Mouse (Mus musculus) limb, embryonic 15.5 days (tissue): ENCODE results near the gene Astn2. TPM values are rescaled to one million over a fixed set of nuclear protein-coding genes. Genes with fewer than 3 reads are reported as not detected.

Source experiments
- ATAC-seq: fragments of 200-750 bp; cut with Nextera tagmentation; 2 replicates; pipeline ENCODE4 v1.8.0; 2017; ENCODE audit warnings: low read depth, moderate TSS enrichment; ENCODE audit not compliant: insufficient number of reproducible peaks, low FRiP score, low TSS enrichment
- H3K27ac ChIP-seq: fragments of 300-500 bp; sonication (generic); 2 replicates; pipeline ENCODE4 v1.5.1; 2015; ENCODE audit warnings: moderate library complexity, mild to moderate bottlenecking, inconsistent platforms
- H3K27me3 ChIP-seq: fragments of 300-500 bp; sonication (generic); 2 replicates; pipeline ENCODE4 v1.6.1; 2015; ENCODE audit warnings: inconsistent platforms
- H3K36me3 ChIP-seq: fragments of 300-500 bp; sonication (generic); 2 replicates; pipeline ENCODE4 v1.6.1; 2015; ENCODE audit warnings: inconsistent platforms
- H3K4me1 ChIP-seq: fragments of 300-500 bp; sonication (generic); 2 replicates; pipeline ENCODE4 v1.6.1; 2015; ENCODE audit warnings: inconsistent platforms
- H3K4me2 ChIP-seq: fragments of 300-500 bp; sonication (generic); 2 replicates; pipeline ENCODE4 v1.6.1; 2015; ENCODE audit warnings: mild to moderate bottlenecking, inconsistent platforms
- H3K4me3 ChIP-seq: fragments of 300-500 bp; sonication (generic); 2 replicates; pipeline ENCODE4 v1.5.1; 2015; ENCODE audit warnings: mild to moderate bottlenecking, inconsistent platforms
- H3K9ac ChIP-seq: fragments of 300-500 bp; sonication (generic); 2 replicates; pipeline ENCODE4 v1.6.1; 2015; ENCODE audit warnings: inconsistent platforms
- H3K9me3 ChIP-seq: fragments of 300-500 bp; sonication (generic); 2 replicates; pipeline ENCODE4 v1.6.1; 2016; ENCODE audit warnings: inconsistent platforms
- WGBS: fragments of 180-500 bp; shearing (Covaris S2); methylation state at CpG from one replicate; pipeline ENCODE4 v1.1.7; 2015; 5-methylcytosine and 5-hydroxymethylcytosine counted together
- polyA plus RNA-seq: library from polyadenylated mRNA; unstranded; fragments of >200 nt; fragmentation: Nextera tagmentation; extraction: Ambion mirVana; gene quantifications from 2 replicates; pipeline ENCODE4 v1.2.1, GENCODE M21; 2015

The Astn2 gene
- polyA plus RNA-seq, 1 experiment from 2014 or later = 1.5 TPM

DNA sequence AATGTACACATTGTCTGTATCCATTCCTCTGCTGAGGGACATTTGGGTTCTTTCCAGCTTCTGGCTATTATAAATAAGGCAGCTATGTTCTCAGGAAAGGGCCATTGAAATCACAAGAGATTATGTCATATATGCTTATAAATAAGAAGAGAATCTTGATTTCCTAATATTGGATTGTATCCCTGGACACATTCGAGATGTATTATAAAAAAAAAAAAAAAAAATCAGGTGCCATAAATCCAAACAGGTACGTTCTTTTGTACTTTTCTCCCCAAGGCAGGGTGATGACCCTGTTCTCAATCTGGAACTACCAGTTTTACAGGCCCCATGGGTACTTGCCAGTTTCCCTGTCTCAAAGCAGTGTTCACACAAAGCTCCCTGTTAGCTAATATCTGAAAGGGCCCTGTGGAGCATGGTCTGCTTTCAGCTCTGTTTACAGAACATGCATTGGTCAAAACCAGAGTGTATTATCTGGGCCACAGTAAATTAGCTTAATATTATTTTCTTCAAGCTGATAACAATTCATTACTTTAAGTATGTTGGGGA, 530.1 kb downstream of the Astn2 start:
- ATAC-seq = no peak
- 52% methylated on average over 2 of the region's 2 CpGs for WGBS
- Histone ChIP-seq H3K4me1 (no peaks in the 10 kb centered on the region), H3K27ac (no peak overlapping the region), H3K4me2 (no peak overlapping the region), H3K4me3 (no peak overlapping the region), H3K9ac (no peak overlapping the region), H3K9me3 (no peaks in the 10 kb centered on the region), H3K36me3 (no peaks in the 10 kb centered on the region), H3K27me3 (no peaks in the 10 kb centered on the region)

DNA sequence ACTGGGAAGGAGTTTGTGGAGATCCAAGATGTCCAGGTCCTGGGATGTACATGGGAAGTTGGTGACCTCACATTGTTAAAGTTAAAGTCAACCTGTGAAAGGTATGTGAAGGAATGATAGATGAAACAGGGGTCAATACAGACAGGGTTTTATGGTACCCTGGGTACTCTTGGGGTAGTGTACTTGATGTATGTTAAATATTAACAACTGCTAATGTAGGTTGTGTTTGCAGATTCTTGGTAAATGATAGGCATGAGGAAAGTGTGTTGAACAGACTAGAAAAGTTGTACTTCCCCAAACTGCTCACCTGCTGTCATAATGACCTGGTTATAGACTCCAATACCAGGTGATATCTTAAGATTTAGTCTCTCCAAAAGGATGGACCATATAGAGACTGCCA, 539.9 kb downstream of the Astn2 start:
- Histone ChIP-seq H3K27me3 (no peaks in the 10 kb centered on the region), H3K4me3 (no peak overlapping the region), H3K9me3 (no peaks in the 10 kb centered on the region), H3K4me2 (no peak overlapping the region), H3K9ac (no peak overlapping the region), H3K4me1 (no peaks in the 10 kb centered on the region), H3K27ac (no peak overlapping the region), H3K36me3 (no peaks in the 10 kb centered on the region)
- ATAC-seq = no peak

DNA sequence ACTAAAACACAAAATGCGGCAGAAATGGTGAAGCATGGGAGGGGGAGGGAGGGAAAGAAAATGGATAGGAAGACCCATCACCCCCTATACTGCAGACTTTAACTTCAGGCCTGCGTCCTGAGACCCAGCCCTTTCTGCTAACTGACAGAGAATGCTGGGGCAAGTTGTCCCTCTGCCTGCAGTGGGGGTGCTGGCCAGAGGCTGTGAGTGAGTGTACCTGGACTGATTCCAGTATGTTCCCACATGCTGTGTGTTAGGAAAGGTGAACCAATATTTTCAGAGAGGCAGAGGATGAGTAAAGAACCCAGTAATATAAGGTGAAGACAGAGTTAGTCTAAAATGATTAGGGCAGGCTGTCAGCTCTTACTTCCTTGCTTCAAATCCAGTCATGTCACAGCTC, 561.2 kb downstream of the Astn2 start:
- no peak overlapping the region for H3K27ac ChIP-seq
- H3K27me3 ChIP-seq = no peaks in the 10 kb centered on the region
- H3K9me3 ChIP-seq = no peaks in the 10 kb centered on the region
- 72% methylated on average over 2 of the region's 2 CpGs for WGBS
- H3K4me3 ChIP-seq = no peak overlapping the region
- H3K9ac ChIP-seq = no peak overlapping the region
- H3K36me3 ChIP-seq = no peaks in the 10 kb centered on the region
- no peaks in the 10 kb centered on the region for H3K4me1 ChIP-seq
- no peak overlapping the region for H3K4me2 ChIP-seq
- no peak for ATAC-seq

GRCm38 (mm10) chr4:65839550-65840000, 564.8 kb downstream of the Astn2 start:
- Histone ChIP-seq H3K9ac (no peak overlapping the region), H3K4me3 (no peak overlapping the region), H3K27ac (no peak overlapping the region), H3K4me2 (no peak overlapping the region), H3K9me3 (no peaks in the 10 kb centered on the region), H3K36me3 (no peaks in the 10 kb centered on the region), H3K4me1 (no peaks in the 10 kb centered on the region), H3K27me3 (no peaks in the 10 kb centered on the region)
- 80% methylated on average over 9 of the region's 9 CpGs for WGBS
- no peak for ATAC-seq

DNA sequence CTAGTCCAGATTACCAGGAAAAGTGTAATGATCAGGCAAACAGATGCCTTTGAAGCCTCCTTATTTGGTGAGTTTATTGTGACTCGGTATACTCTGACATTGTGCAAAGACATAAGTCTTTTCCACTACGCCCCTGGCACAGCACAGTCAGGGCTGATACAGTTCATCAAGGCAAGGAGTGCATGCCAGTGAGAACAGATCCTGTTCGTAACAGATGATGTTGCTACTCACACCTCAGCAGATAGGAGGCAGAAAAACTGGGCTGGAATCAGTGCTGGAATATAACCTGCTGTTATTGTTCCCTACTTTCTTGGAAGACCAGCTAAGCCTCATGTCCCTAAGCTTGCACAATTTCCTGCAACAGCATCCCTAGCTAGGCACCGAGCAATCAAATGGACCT, 565.6 kb downstream of the Astn2 start:
- Histone ChIP-seq H3K27me3 (no peaks in the 10 kb centered on the region), H3K4me2 (no peak overlapping the region), H3K27ac (no peak overlapping the region), H3K4me3 (no peak overlapping the region), H3K9me3 (no peaks in the 10 kb centered on the region), H3K36me3 (no peaks in the 10 kb centered on the region), H3K9ac (no peak overlapping the region), H3K4me1 (no peaks in the 10 kb centered on the region)
- 78% methylated on average over 4 of the region's 4 CpGs for WGBS
- ATAC-seq = no peak

DNA sequence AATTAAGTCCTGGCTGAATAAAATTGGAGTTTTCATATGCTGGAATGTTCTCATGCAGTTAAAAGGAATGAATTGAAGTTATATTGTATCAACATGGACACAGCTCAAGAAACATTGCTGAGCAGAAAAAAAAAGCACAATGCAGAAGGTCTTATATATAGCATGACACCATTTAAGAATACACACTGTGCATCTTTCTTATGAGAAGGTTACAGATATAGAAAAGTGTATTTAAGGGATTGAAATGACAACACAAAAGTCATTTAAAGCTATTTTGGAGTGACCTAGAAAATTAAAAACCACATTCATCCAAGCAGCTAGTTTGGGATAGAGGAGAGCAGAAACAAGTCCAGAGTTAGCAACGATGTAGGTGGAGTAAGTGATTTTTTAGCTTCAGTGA, 571.4 kb downstream of the Astn2 start:
- Histone ChIP-seq H3K4me2 (no peak overlapping the region), H3K27me3 (no peaks in the 10 kb centered on the region), H3K9ac (no peak overlapping the region), H3K4me3 (no peak overlapping the region), H3K4me1 (no peaks in the 10 kb centered on the region), H3K36me3 (no peaks in the 10 kb centered on the region), H3K27ac (no peak overlapping the region), H3K9me3 (no peaks in the 10 kb centered on the region)
- WGBS = 88% methylated on average over 1 of the region's 1 CpGs
- no peak for ATAC-seq

GRCm38 (mm10) chr4:65831872-65832271, 572.5 kb downstream of the Astn2 start:
- no peaks in the 10 kb centered on the region for H3K27me3 ChIP-seq
- no peak overlapping the region for H3K9ac ChIP-seq
- no peaks in the 10 kb centered on the region for H3K9me3 ChIP-seq
- no peak for ATAC-seq
- WGBS = 80% methylated on average over 3 of the region's 3 CpGs
- H3K36me3 ChIP-seq = no peaks in the 10 kb centered on the region
- H3K27ac ChIP-seq = no peak overlapping the region
- no peaks in the 10 kb centered on the region for H3K4me1 ChIP-seq
- H3K4me2 ChIP-seq = no peak overlapping the region
- no peak overlapping the region for H3K4me3 ChIP-seq

DNA sequence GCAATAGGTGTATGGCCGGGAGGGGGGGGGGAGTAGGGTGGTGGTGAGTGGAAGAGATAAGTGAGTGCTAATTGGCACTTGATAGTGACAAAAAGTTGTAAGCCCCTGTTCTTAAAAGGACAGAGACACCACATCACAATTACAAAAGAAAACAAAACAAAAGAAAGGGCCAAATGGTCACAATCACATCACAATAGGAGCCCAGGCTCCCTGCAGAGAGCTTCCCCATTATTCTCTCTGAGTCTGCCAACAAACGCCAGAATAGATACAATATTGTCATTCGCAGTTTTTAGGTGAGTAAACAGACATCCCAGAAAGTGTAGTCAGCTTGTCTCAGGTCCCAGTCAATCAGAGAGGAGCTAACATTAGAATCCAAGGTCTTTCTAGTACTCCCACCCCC, 573.9 kb downstream of the Astn2 start:
- 19% methylated on average over 3 of the region's 3 CpGs for WGBS
- no peak overlapping the region for H3K4me2 ChIP-seq

GRCm38 (mm10) chr4:65821070-65821469, 583.3 kb downstream of the Astn2 start:
- no peaks in the 10 kb centered on the region for H3K27me3 ChIP-seq
- no peak overlapping the region for H3K9ac ChIP-seq
- no peak overlapping the region for H3K27ac ChIP-seq
- ATAC-seq = no peak
- WGBS = 65% methylated on average over 2 of the region's 2 CpGs
- H3K9me3 ChIP-seq = no peaks in the 10 kb centered on the region
- H3K4me2 ChIP-seq = no peak overlapping the region
- no peak overlapping the region for H3K4me3 ChIP-seq
- H3K4me1 ChIP-seq = no peaks in the 10 kb centered on the region
- no peaks in the 10 kb centered on the region for H3K36me3 ChIP-seq

More for the DNA sequence above, 573.9 kb downstream of the Astn2 start:
- Histone ChIP-seq H3K4me3 (no peak overlapping the region), H3K4me1 (no peaks in the 10 kb centered on the region), H3K27me3 (no peaks in the 10 kb centered on the region), H3K9me3 (no peaks in the 10 kb centered on the region), H3K36me3 (no peaks in the 10 kb centered on the region), H3K9ac (no peak overlapping the region), H3K27ac (no peak overlapping the region)
- no peak for ATAC-seq

- no peak overlapping the region for H3K9ac ChIP-seq
- H3K27me3 ChIP-seq = no peaks in the 10 kb centered on the region
- no peak for ATAC-seq
- 45% methylated on average over 2 of the region's 2 CpGs for WGBS
- no peak overlapping the region for H3K4me3 ChIP-seq
- no peaks in the 10 kb centered on the region for H3K36me3 ChIP-seq
- H3K4me2 ChIP-seq = no peak overlapping the region
- no peaks in the 10 kb centered on the region for H3K9me3 ChIP-seq
- H3K4me1 ChIP-seq = no peaks in the 10 kb centered on the region
- H3K27ac ChIP-seq = no peak overlapping the region
These were observed 584.2 kb downstream of the Astn2 start for GRCm38 (mm10) chr4:65820236-65820635.

- Histone ChIP-seq H3K4me2 (no peak overlapping the region), H3K27me3 (no peaks in the 10 kb centered on the region), H3K4me1 (no peaks in the 10 kb centered on the region), H3K27ac (no peak overlapping the region), H3K9me3 (no peaks in the 10 kb centered on the region), H3K36me3 (no peaks in the 10 kb centered on the region), H3K4me3 (no peak overlapping the region), H3K9ac (no peak overlapping the region)
- ATAC-seq = no peak
- WGBS = 66% methylated on average over 3 of the region's 3 CpGs
These were observed 584.6 kb downstream of the Astn2 start for GRCm38 (mm10) chr4:65819835-65820234.

GRCm38 (mm10) chr4:65814176-65814535, 590.3 kb downstream of the Astn2 start:
- H3K9me3 ChIP-seq = no peaks in the 10 kb centered on the region
- H3K36me3 ChIP-seq = no peaks in the 10 kb centered on the region
- no peak overlapping the region for H3K4me2 ChIP-seq
- no peak overlapping the region for H3K4me3 ChIP-seq
- no peak overlapping the region for H3K27ac ChIP-seq
- H3K4me1 ChIP-seq = no peaks in the 10 kb centered on the region
- no peaks in the 10 kb centered on the region for H3K27me3 ChIP-seq
- 66% methylated on average over 2 of the region's 2 CpGs for WGBS
- ATAC-seq = no peak
- H3K9ac ChIP-seq = no peak overlapping the region

- Histone ChIP-seq H3K4me2 (no peak overlapping the region), H3K27ac (no peak overlapping the region), H3K4me1 (no peaks in the 10 kb centered on the region), H3K4me3 (no peak overlapping the region), H3K36me3 (no peaks in the 10 kb centered on the region), H3K9me3 (no peaks in the 10 kb centered on the region), H3K27me3 (no peaks in the 10 kb centered on the region), H3K9ac (no peak overlapping the region)
- no peak for ATAC-seq
- WGBS = 90% methylated on average over 1 of the region's 1 CpGs
These were observed 590.8 kb downstream of the Astn2 start for GRCm38 (mm10) chr4:65813500-65814175.
